Mouse (Mus musculus): Measurements from ENCODE around the gene N4bp2. TPM values are rescaled to one million over a fixed set of nuclear protein-coding genes. Genes with fewer than 3 reads are reported as not detected.

N4bp2 gene
- polyA plus RNA-seq, 2 experiments = 6.5 to 12.2 TPM

DNA sequence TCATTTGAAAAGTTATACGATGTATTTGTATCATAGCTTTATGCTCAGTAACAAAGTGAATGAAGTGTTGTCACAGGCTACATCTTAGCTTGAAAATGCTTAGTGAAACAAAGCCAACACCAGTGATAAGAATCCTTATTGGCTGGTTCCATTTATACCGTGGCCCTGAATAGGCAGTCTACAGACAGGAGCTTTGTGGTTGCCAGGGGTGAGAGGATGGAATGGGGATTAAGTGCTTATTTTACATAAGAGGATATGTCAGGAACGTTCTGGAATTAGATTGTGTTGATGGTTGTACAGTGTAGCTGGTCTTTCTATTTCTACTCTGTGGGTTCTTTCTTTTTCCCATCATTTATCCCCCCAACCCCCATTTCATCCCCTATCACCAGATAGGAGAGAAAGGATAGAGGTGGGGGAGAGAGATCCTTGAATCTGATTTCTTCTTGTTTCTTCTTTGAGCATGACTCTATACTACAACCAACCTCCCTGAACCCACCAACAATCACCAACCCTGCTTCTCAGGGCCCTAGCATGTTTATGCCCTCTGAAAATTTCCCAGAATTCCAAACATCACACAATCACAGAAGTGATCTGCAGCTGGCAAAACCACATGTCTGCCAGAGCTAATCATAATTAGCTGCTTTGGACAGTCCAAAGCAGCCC, 16.2 kb downstream of the N4bp2 start:
- H3K27me3 ChIP-seq (ENCODE audit: control insufficient read depth, insufficient read depth, low read length) = no peaks in the 10 kb centered on the region
- no peak for TF ChIP-seq CTCF (IDR thresholded peaks at IDR 0.05; ENCODE audit: low read depth)
- TF ChIP-seq EP300 (IDR thresholded peaks at IDR 0.05; ENCODE audit: low read depth) = no peak
- 80% methylated on average over 3 of the region's 3 CpGs for WGBS (ENCODE audit: insufficient replicate concordance)
- H3K4me1 ChIP-seq (replicated peaks; ENCODE audit: control insufficient read depth in 2 of 2, insufficient read depth in 2 of 2, low read length in 1 of 2) = no peaks in the 10 kb centered on the region
- DNase-seq (ENCODE audit: low read depth in 3 of 3, low spot score in 3 of 3) (no peak), ATAC-seq (ENCODE audit: insufficient read depth) (no peak)
- no peak overlapping the region for H3K4me2 ChIP-seq (ENCODE audit: low read depth)
- H3K36me3 ChIP-seq (replicated peaks; ENCODE audit: control insufficient read depth, insufficient read depth, low read depth) = peaks cover 12% of the 10 kb centered on the region
- H3K9me3 ChIP-seq (ENCODE audit: control insufficient read depth, low read length) = no peaks in the 10 kb centered on the region
- no peak overlapping the region for H3K9ac ChIP-seq (replicated peaks)
- no peak overlapping the region for H3K4me3 ChIP-seq (ENCODE audit: insufficient read depth in 1 of 2, low read depth in 2 of 2, low read length in 2 of 2)
- no peak overlapping the region for H3K27ac ChIP-seq

- no peak overlapping the region for H3K4me3 ChIP-seq (ENCODE audit: insufficient read depth in 1 of 2, low read depth in 2 of 2, low read length in 2 of 2)
- ATAC-seq (ENCODE audit: insufficient read depth) (no peak), DNase-seq (ENCODE audit: low read depth in 3 of 3, low spot score in 3 of 3) (no peak)
- no peak overlapping the region for H3K27ac ChIP-seq
- whole genome bisulfite sequencing (ENCODE audit: insufficient replicate concordance) = 68% methylated on average over 5 of the region's 5 CpGs
- no peaks in the 10 kb centered on the region for H3K9me3 ChIP-seq (ENCODE audit: control insufficient read depth, low read length)
- no peaks in the 10 kb centered on the region for H3K27me3 ChIP-seq (ENCODE audit: control insufficient read depth, insufficient read depth, low read length)
- no peak overlapping the region for H3K4me2 ChIP-seq (ENCODE audit: low read depth)
- peaks cover 7% of the 10 kb centered on the region for H3K36me3 ChIP-seq (replicated peaks; ENCODE audit: control insufficient read depth, insufficient read depth, low read depth)
- TF ChIP-seq EP300 (IDR thresholded peaks at IDR 0.05; ENCODE audit: low read depth) = no peak
- TF ChIP-seq CTCF (IDR thresholded peaks at IDR 0.05; ENCODE audit: low read depth) = no peak
- H3K4me1 ChIP-seq (replicated peaks; ENCODE audit: control insufficient read depth in 2 of 2, insufficient read depth in 2 of 2, low read length in 1 of 2) = no peaks in the 10 kb centered on the region
- no peak overlapping the region for H3K9ac ChIP-seq (replicated peaks)
These were observed 17.9 kb downstream of the N4bp2 start for GRCm38 (mm10) chr5:65781147-65781715.

GRCm38 (mm10) chr5:65781769-65782715, 18.7 kb downstream of the N4bp2 start:
- H3K9ac ChIP-seq (replicated peaks) = no peak overlapping the region
- ATAC-seq (ENCODE audit: insufficient read depth) = no peak
- H3K27ac ChIP-seq = no peak overlapping the region
- WGBS (ENCODE audit: insufficient replicate concordance) = 70% methylated on average over 13 of the region's 13 CpGs
- no peak overlapping the region for H3K4me3 ChIP-seq (ENCODE audit: insufficient read depth in 1 of 2, low read depth in 2 of 2, low read length in 2 of 2)
- DNase-seq (ENCODE audit: low read depth in 3 of 3, low spot score in 3 of 3) = no peak
- H3K4me1 ChIP-seq (replicated peaks; ENCODE audit: control insufficient read depth in 2 of 2, insufficient read depth in 2 of 2, low read length in 1 of 2) = no peaks in the 10 kb centered on the region
- no peak for TF ChIP-seq EP300 (IDR thresholded peaks at IDR 0.05; ENCODE audit: low read depth)
- TF ChIP-seq CTCF (IDR thresholded peaks at IDR 0.05; ENCODE audit: low read depth) = no peak
- no peaks in the 10 kb centered on the region for H3K9me3 ChIP-seq (ENCODE audit: control insufficient read depth, low read length)
- no peaks in the 10 kb centered on the region for H3K27me3 ChIP-seq (ENCODE audit: control insufficient read depth, insufficient read depth, low read length)
- H3K36me3 ChIP-seq (replicated peaks; ENCODE audit: control insufficient read depth, insufficient read depth, low read depth) = peaks cover 4% of the 10 kb centered on the region
- no peak overlapping the region for H3K4me2 ChIP-seq (ENCODE audit: low read depth)

- Histone ChIP-seq H3K27me3 (ENCODE audit: control insufficient read depth, insufficient read depth, low read length) (no peaks in the 10 kb centered on the region), H3K4me1 (replicated peaks; ENCODE audit: control insufficient read depth in 2 of 2, insufficient read depth in 2 of 2, low read length in 1 of 2) (peaks cover 8 to 10% of the 10 kb centered on the region in 2 experiments), H3K9ac (replicated peaks) (no peak overlapping the region), H3K27ac (no peak overlapping the region), H3K4me2 (ENCODE audit: low read depth) (no peak overlapping the region), H3K36me3 (replicated peaks; ENCODE audit: control insufficient read depth, insufficient read depth, low read depth) (peaks cover 22% of the 10 kb centered on the region), H3K4me3 (ENCODE audit: insufficient read depth in 1 of 2, low read depth in 2 of 2, low read length in 2 of 2) (no peak overlapping the region), H3K9me3 (ENCODE audit: control insufficient read depth, low read length) (no peaks in the 10 kb centered on the region)
- ATAC-seq (ENCODE audit: insufficient read depth) (no peak), DNase-seq (ENCODE audit: low read depth in 3 of 3, low spot score in 3 of 3) (no peak)
- 63% methylated on average over 16 of the region's 16 CpGs for WGBS (ENCODE audit: insufficient replicate concordance)
- TF ChIP-seq CTCF (IDR thresholded peaks at IDR 0.05; ENCODE audit: low read depth) = no peak
- TF ChIP-seq EP300 (IDR thresholded peaks at IDR 0.05; ENCODE audit: low read depth) = no peak
These were observed 27.4 kb downstream of the N4bp2 start for GRCm38 (mm10) chr5:65790604-65791225.
